Mouse (Mus musculus) brown adipose tissue, adult 24 weeks (tissue): ENCODE results near the gene Angptl2. TPM values are rescaled to one million over a fixed set of nuclear protein-coding genes. Genes with fewer than 3 reads are reported as not detected.
A peak's percentile ranks its signal among the peaks of the same experiment; 100 is the strongest.

Experiments used
- H3K27ac ChIP-seq: fragments of 200-500 bp; replicated peaks from 2 replicates; pipeline ENCODE4 v1.5.1; 2012; ENCODE audit warnings: low read depth, mild to moderate bottlenecking, low read length
- H3K4me1 ChIP-seq: fragments of 200-500 bp; 2 replicates; pipeline ENCODE4 v1.6.1; 2012; ENCODE audit warnings: low read length, mixed read lengths; ENCODE audit not compliant: control insufficient read depth, insufficient read depth, insufficient read length
- H3K4me3 ChIP-seq: fragments of 200-500 bp; 2 replicates; pipeline ENCODE4 v1.5.1; 2012; ENCODE audit warnings: low read depth, mild to moderate bottlenecking, low read length, moderate library complexity; ENCODE audit not compliant: insufficient read depth
- polyA plus RNA-seq: library from polyadenylated mRNA; stranded (reverse); fragments of >200 nt; gene quantifications from 2 replicates; pipeline ENCODE4 v1.2.4, GENCODE M21; 2012; ENCODE audit not compliant: missing spikeins, insufficient read depth, insufficient read length

Angptl2 gene
- 32.8 and 34.1 TPM in 2 replicates for polyA plus RNA-seq

DNA sequence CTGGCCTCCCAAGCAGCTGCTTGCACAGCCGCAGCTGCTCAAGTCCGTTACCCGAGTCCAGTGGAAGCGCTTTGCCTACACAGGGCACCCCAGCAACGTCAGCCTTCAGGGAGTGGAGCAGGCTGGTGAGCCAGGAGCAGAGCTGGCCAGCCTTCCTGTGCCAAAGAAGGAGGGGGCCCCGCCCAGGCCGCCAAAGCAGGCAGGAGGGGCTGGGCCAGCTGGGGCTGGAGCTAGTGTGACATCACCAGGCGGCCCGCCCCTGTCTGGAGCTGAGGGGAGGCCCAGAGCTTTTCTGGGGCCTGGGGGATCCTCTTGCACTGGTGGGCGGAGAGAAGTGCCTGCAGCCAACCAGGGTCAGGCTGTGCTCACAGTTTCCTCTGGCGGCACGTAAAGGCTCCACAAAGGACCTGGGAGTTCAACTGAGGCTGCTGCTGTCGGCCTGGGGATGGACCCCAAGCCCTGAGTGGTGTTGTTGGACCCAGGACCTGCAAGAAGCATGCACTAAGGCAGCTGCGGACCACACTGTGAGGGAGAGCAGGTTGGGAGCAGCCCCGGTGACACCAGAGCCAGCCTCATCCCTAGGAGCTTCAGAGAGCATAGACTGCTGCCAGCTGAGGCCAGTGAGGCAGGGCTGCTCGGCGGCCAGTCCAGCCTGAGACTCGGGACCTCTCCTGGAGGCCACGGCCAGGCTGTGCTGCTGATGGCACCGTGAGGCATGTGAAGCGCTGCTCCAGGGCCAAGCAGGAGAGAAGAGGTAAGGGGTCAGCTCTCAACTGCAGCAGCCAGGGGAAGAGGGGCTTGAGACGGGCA, at the start of gene Angptl2:
TSS of gene Angptl2 (plus strand) at position 370 of the 810 bp plus-strand sequence.
- peak within 1 kb of the TSS; percentile 69 for H3K4me3 ChIP-seq
- 0 out of 2 replicates have a peak, but pooled peaks cover 2% of the 10 kb centered on the region for H3K4me1 ChIP-seq
- H3K27ac ChIP-seq: peak within 1 kb of the TSS; percentile 69

- Histone ChIP-seq H3K27ac (no peak overlapping the region), H3K4me3 (no peak overlapping the region), H3K4me1 (peaks cover 18% of the 10 kb centered on the region)
Observed at GRCm38 (mm10) chr2:33167060-33167459, 48.8 kb upstream of the Angptl2 start.

GRCm38 (mm10) chr2:33169445-33169844, 46.4 kb upstream of the Angptl2 start:
- no peak overlapping the region for H3K4me3 ChIP-seq
- no peak overlapping the region for H3K27ac ChIP-seq
- H3K4me1 ChIP-seq: peaks cover 11% of the 10 kb centered on the region

- Histone ChIP-seq H3K4me3 (no peak overlapping the region), H3K4me1 (no peaks in the 10 kb centered on the region), H3K27ac (no peak overlapping the region)
Observed at GRCm38 (mm10) chr2:33170777-33171565, 44.9 kb upstream of the Angptl2 start.

DNA sequence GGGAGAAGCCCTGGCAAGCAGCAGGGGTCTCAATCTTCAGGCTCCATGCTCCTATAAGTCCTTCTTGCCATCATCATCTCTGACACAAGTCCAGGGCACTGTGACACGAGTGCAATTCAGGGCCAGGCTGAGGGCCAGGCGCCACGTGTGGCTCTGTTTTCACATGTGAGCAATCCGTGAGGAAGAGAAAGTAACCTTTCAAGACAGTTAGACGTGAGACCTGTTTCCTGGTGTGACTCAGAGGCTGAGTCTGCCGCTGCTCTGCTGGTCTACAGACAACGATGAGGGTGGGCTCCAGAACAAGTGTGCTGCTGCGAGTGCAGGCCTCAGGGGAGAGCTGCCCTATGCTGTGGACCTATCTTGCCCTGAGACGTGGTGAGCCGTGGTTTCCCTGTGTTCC, 42.7 kb upstream of the Angptl2 start:
- Histone ChIP-seq H3K27ac (no peak overlapping the region), H3K4me3 (no peak overlapping the region), H3K4me1 (peaks cover 9% of the 10 kb centered on the region)

- Histone ChIP-seq H3K4me1 (peaks cover 9% of the 10 kb centered on the region), H3K4me3 (no peak overlapping the region), H3K27ac (no peak overlapping the region)
Observed at GRCm38 (mm10) chr2:33173686-33174085, 42.2 kb upstream of the Angptl2 start.

- Histone ChIP-seq H3K4me3 (no peak overlapping the region), H3K4me1 (peaks cover 9% of the 10 kb centered on the region), H3K27ac (no peak overlapping the region)
Observed at GRCm38 (mm10) chr2:33176516-33176915, 39.4 kb upstream of the Angptl2 start.

- Histone ChIP-seq H3K27ac (0 out of 2 replicates have a peak overlapping the region, but pooled peaks have one; percentile 8), H3K4me3 (no peak overlapping the region), H3K4me1 (peaks cover 9% of the 10 kb centered on the region)
Observed at GRCm38 (mm10) chr2:33176921-33177320, 38.9 kb upstream of the Angptl2 start.

DNA sequence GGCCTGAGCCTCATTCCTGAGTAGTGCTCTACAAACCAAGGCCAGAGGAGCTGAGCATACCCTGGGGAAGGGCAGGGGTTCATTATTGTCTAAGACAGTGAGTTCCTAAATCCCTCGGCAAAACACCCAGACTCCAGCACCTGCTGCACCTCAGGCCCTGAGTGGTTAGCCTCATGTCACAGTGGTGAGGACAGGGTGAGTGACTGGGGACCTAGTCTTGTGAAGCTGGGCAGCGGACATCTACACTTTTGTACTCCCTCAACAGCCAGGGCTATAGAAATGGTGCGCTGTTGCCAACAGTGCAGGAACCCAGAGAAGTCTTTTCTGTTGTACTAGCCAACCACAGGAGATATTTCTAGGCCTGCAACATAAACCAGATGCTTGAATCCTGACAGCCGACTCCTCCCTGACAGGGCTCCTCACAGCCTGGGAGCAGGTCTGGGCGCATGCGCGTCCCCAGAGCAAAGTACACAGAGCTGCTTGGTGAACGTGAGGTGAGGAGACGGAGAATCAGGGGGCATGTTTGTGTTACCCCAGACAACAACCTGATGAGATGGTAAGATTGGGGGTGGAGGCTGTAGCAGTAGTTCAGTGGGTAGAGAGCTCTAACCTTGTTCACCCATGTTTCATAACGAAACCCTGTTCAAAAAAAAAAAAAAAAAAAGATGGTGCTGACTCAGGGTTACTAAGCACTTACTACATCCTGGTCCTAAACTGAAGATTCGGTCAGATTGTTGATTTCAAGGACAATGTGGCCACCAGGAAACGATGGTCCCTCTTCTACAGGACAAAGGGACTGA, 38.2 kb upstream of the Angptl2 start:
- Histone ChIP-seq H3K4me3 (no peak overlapping the region), H3K4me1 (peaks cover 9% of the 10 kb centered on the region), H3K27ac (0 out of 2 replicates have a peak overlapping the region, but pooled peaks have one; percentile 8)

DNA sequence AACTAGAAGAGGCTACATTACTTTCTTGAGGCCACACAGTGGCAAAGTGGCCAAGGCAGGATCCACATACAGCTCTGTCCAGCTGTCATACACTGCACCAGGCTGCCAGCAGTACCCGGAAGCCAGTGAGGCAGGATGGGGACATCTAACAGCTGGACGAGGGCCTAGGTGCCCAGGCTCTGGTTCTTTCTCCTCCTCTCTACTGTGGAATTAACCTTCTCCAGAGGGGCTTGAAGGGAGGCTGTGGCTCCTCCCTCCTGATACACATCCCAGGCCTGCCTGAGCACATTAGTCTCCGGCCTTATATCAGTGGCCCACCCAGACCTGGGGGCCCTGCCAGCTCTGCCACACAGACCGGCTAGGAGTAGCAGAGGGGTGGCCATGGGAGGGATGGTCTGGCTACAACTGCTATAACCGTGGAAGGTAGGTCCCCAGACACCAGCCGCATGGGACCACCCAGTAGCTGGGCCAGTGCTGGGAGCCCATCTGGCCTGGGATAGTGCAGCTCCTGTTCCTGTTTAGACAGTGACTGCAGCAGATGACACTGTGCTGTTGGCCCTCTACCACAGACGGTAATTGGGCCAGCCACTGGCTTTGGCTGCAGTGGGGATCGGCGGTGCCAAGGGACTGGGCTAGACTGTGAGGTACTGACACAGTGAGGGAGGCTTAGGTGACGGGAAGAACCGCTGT, 37.5 kb upstream of the Angptl2 start:
- H3K4me3 ChIP-seq: no peak overlapping the region
- H3K4me1 ChIP-seq: peaks cover 9% of the 10 kb centered on the region
- H3K27ac ChIP-seq: no peak overlapping the region

DNA sequence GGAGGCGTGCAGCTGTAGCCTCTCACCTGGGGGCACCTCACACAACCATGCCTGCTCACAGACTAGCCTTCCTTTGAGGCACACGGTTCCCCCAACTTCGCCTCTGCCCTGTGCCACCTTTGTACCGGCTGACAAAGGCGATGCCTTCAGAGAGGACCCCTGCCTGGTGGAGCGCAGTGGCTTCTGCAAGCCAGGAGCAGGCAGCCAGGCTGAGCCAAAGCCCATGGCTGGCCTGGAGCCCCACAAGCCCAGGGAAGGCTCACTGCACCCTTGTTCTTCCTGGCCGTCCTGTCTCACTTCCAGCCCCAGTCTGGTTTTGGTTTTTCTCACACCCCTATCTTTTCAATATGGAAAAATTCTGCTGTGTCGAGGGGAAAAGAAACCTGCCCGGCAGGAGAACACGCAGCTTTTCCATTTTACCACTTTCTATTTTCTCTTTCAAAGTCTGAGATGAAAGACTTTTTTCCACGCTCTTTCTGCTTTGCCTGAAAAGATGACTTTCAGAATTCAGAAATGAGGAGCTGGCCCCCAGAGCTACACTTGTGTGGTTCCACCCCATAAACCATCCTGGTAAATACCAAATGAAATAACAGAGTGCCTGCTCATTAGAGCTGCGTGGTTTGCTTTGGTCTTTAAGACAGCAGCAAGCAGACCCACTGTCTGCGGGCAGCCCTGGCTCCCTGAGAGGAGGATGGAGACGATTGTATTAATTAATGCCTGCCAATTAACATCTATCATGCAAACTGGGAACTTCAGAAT, 36.5 kb upstream of the Angptl2 start:
- Histone ChIP-seq H3K27ac (peak overlapping the region; percentile 58), H3K4me3 (no peak overlapping the region)

DNA sequence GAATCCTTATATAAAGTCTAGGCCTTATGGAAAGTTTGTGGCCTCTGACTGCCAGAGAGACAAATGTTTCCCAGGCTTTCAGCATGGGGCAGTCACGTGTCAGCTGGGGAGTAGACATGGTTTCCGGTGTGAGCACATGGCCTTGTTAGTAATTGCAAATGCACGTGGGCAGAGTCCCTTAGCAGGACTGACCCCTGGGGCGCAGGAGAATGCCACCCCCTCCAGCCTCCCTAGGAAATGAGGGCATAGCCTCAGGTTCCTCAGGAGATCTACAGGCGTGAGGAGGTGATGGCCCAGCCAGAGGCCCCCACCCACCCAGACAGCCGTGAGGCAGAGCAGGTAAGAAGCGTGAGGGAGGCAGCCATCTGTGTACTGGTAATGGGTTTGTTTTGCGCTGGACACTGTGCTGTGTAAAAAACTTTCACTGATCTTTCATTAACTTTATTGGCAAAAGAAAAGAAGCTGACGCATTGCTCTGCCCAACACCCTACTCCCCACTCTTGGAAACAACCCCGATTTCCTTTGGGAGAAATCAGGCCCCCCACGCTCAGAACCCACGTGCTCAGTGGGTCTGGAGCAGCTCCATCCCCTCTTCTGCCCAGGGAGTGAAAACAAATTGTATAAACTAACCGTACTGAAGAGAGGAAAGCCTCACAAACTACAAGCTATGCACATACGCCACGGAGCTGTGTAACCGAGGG, 35.8 kb upstream of the Angptl2 start:
- Histone ChIP-seq H3K4me1 (peaks cover 13% of the 10 kb centered on the region), H3K27ac (peak overlapping the region; percentile 58), H3K4me3 (no peak overlapping the region)

More for the DNA sequence above, 36.5 kb upstream of the Angptl2 start:
- peaks cover 10% of the 10 kb centered on the region for H3K4me1 ChIP-seq

- Histone ChIP-seq H3K4me3 (no peak overlapping the region), H3K4me1 (peaks cover 15% of the 10 kb centered on the region), H3K27ac (no peak overlapping the region)
Observed at GRCm38 (mm10) chr2:33183321-33183720, 32.5 kb upstream of the Angptl2 start.
